Mouse (Mus musculus): ENCODE measurements around the gene Hoxa10. TPM values are rescaled to one million over a fixed set of nuclear protein-coding genes. Genes with fewer than 3 reads are reported as not detected.
A peak's percentile ranks its signal among the peaks of the same experiment; 100 is the strongest.

Gene Hoxa10
- polyA plus RNA-seq, 1 experiment from 2014 or later, result not detected

DNA sequence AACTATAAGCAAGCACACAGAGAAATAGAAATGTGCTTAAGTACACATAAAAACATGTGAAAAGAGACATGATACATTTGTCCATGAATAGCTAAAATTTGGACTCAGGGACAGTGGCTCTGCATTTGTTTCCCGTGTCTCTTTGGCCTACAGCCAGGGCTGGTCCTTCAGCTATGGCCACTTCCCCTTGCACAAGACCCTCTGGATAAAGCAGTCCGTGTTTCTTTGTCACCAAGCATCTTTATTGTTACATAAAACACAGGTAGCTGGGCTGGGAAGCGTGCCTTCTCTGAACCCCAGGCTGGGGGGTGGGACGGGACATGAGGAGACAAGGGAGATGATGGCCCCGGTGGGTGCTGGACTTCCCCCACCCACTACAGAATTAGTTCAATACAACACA lies 26.4 kb downstream of the Hoxa10 start:
- DNase-seq (ENCODE audit: low spot score) (no peak), ATAC-seq (ENCODE audit: low FRiP score) (no peak)
- Histone ChIP-seq H3K4me1 (replicated peaks; ENCODE audit: control insufficient read depth, insufficient read depth, low read length) (peaks cover 5% of the 10 kb centered on the region; the same call in 1 of the 2 replicates), H3K27me3 (ENCODE audit: control insufficient read depth, insufficient read depth, low read length) (peaks cover 97% of the 10 kb centered on the region), H3K27ac (ENCODE audit: low read depth, low read length) (no peak overlapping the region), H3K4me2 (replicated peaks; ENCODE audit: low read depth, low read length) (no peak overlapping the region), H3K36me3 (ENCODE audit: control insufficient read depth, insufficient read depth, low read length) (no peaks in the 10 kb centered on the region), H3K4me3 (ENCODE audit: low read depth, low read length) (no peak overlapping the region), H3K9ac (ENCODE audit: low read depth, low read length) (no peak overlapping the region), H3K9me3 (ENCODE audit: control insufficient read depth, low read length) (no peaks in the 10 kb centered on the region)
- 8% methylated on average over 5 of the region's 5 CpGs for WGBS

DNA sequence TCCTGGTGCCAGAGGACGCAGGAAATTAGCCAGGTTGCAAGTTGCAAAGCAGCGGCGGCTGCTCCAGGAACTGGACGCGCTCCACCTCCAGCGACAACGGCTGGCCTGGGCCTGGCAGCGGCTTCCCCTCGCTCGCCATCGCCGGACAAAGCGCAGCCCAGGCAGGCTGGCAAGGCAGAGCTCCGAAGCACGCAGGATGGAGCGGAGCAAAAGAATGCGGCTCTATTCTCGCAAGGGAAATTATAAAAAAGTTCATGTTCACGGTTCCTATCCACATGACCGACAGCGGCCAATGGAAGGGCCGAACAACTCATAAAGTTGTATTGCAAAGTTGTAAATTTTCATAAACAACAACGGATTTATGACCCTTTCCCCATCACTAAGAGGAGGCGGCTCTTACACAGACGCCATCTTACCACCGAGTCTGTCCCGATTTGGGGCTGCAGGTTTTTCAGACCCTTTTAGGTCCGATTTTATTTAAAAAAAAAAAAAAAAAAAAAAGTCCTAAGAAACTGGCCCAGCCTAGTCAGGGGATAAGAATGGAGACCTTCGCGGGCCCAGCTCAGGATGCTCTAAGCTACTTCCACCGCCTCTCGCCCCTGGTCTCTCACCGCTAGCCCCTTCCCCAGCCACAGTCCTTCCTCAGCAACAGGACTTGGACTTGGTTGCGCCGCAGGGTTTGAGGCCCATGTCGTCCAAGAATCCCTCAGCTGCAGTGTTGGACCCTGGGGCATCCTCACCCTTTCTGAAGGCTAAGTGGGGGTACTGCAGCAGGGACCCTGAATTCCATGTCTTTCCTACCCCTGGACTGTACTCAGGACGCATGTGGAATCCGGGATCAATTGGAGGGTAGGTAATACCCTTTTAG lies 27.3 kb downstream of the Hoxa10 start, which contains the start of the genes Hoxa3 and Gm28308:
Hoxa3 (minus strand) TSS at position 218 of the 868 bp plus-strand sequence.
Gm28308 (minus strand) TSS at position 221 of the 868 bp plus-strand sequence.
- no peak for DNase-seq (ENCODE audit: low spot score)
- H3K4me3 ChIP-seq (ENCODE audit: low read depth, low read length), result no peak within 1 kb of the TSS; the same call in 1 of the 2 replicates
- H3K9ac ChIP-seq (ENCODE audit: low read depth, low read length), result no peak within 1 kb of the TSS
- no peak within 1 kb of the TSS for H3K27ac ChIP-seq (ENCODE audit: low read depth, low read length)
- H3K36me3 ChIP-seq (ENCODE audit: control insufficient read depth, insufficient read depth, low read length), result no peaks in the 10 kb centered on the region
- no peak for ATAC-seq (ENCODE audit: low FRiP score)
- H3K9me3 ChIP-seq (ENCODE audit: control insufficient read depth, low read length), result no peaks in the 10 kb centered on the region
- peaks cover 9% of the 10 kb centered on the region; the same call in 1 of the 2 replicates for H3K4me1 ChIP-seq (replicated peaks; ENCODE audit: control insufficient read depth, insufficient read depth, low read length)
- H3K4me2 ChIP-seq (replicated peaks; ENCODE audit: low read depth, low read length), result no peak within 1 kb of the TSS; the same call in 1 of the 2 replicates
- peaks cover 97% of the 10 kb centered on the region for H3K27me3 ChIP-seq (ENCODE audit: control insufficient read depth, insufficient read depth, low read length)
- 2% methylated on average over 38 of the region's 38 CpGs for WGBS

DNA sequence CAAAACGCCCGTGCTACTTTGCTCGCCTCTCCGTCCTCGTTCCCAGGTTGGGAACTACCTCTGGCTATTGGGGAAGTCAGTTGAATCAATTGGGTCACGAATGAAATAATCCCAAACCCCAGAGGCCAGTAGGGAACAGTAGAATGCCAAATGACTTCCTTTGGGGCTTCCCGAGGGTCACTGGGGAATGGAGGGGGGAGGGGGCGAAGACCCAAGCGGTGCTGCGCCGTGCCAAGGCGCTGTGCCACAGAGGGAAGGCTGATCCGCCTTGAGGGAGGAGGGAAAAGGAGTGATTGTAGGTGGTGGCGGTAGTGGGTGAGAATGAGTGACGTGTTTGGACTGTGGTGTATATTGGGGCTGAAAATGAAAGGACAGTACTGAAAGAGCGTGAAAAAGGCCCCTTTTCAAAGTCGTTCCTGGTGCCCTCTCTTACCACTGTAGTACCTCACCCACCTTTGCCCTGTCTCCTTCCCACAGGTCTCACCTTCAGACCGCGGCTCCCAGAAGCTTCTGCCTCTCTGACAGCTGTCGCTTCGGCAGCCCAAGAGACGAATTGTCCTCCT lies 28.0 kb downstream of the Hoxa10 start:
- ATAC-seq (ENCODE audit: low FRiP score) (no peak), DNase-seq (ENCODE audit: low spot score) (peak; percentile 59)
- Histone ChIP-seq H3K27me3 (ENCODE audit: control insufficient read depth, insufficient read depth, low read length) (peaks cover 96% of the 10 kb centered on the region), H3K9me3 (ENCODE audit: control insufficient read depth, low read length) (no peaks in the 10 kb centered on the region), H3K4me1 (replicated peaks; ENCODE audit: control insufficient read depth, insufficient read depth, low read length) (peaks cover 9% of the 10 kb centered on the region; the same call in 1 of the 2 replicates), H3K27ac (ENCODE audit: low read depth, low read length) (no peak overlapping the region), H3K9ac (ENCODE audit: low read depth, low read length) (no peak overlapping the region), H3K4me3 (ENCODE audit: low read depth, low read length) (no peak overlapping the region; the same call in 1 of the 2 replicates), H3K4me2 (replicated peaks; ENCODE audit: low read depth, low read length) (no peak overlapping the region; the same call in 1 of the 2 replicates), H3K36me3 (ENCODE audit: control insufficient read depth, insufficient read depth, low read length) (no peaks in the 10 kb centered on the region)
- whole genome bisulfite sequencing, result under 1% methylated on average over 22 of the region's 22 CpGs

DNA sequence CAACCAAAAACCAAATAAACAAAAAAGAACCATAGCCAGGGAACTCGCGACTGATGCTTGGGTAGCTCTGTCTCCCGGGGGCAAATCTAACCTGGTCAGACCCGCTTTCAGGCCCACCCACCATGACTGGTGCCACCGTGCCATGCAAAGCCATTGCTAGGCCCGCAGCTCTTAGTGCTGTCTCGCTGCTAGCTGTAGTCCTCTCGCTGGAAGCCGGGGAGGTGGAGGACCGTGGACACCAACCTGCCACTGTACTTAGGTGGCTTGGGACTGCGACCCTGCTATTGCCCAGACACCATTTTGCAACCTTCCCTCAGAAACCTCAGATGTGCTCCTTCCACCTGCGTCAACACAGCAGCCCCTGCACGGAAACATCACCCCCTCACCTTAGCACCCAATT lies 28.7 kb downstream of the Hoxa10 start:
- Histone ChIP-seq H3K9ac (ENCODE audit: low read depth, low read length) (no peak overlapping the region), H3K27me3 (ENCODE audit: control insufficient read depth, insufficient read depth, low read length) (peaks cover 96% of the 10 kb centered on the region), H3K27ac (ENCODE audit: low read depth, low read length) (no peak overlapping the region), H3K4me2 (replicated peaks; ENCODE audit: low read depth, low read length) (no peak overlapping the region), H3K9me3 (ENCODE audit: control insufficient read depth, low read length) (no peaks in the 10 kb centered on the region), H3K36me3 (ENCODE audit: control insufficient read depth, insufficient read depth, low read length) (no peaks in the 10 kb centered on the region), H3K4me3 (ENCODE audit: low read depth, low read length) (no peak overlapping the region), H3K4me1 (replicated peaks; ENCODE audit: control insufficient read depth, insufficient read depth, low read length) (peaks cover 4% of the 10 kb centered on the region; the same call in 1 of the 2 replicates)
- ATAC-seq (ENCODE audit: low FRiP score), result no peak
- WGBS, result 5% methylated on average over 13 of the region's 13 CpGs
- peak; percentile 56 for DNase-seq (ENCODE audit: low spot score)

DNA sequence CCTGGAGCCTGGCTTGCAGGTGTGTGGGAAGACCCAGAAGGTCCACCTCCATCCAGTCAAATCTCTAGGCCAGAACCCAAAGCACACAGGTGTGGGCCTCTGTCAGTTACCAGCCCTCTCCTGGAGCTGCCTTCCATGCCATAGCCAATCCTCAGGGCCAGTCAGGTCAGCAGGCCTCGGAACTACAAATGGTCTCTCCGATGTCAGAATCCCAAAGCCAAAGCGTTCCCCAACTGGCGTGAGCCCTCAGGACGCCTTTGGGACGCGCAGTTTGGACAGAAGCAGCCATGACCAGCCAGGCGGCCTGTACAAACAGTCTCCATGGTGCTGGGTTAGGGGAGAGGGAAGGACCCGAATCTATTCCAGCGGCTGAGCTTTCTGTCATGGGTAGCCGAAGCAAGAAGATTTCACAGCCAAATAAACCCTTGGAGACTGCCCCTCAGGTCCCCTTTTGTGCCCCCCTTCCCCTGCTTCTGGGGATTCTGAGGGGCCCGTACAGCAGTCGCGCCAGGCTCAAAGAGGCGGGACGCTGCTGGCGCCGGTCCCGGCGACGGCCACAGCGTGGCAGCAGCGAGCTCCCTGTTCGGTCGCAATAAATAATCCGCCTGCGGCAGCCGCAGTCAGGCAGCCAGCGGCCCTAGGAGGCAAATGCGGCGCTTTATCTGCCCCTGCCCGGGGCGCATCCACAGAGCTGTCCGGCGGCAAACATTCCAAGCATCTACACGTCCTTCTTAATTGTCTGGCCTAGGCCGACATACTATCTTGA lies 29.3 kb downstream of the Hoxa10 start:
- H3K9me3 ChIP-seq (ENCODE audit: control insufficient read depth, low read length), result no peaks in the 10 kb centered on the region
- H3K36me3 ChIP-seq (ENCODE audit: control insufficient read depth, insufficient read depth, low read length), result no peaks in the 10 kb centered on the region
- peaks cover 4% of the 10 kb centered on the region; the same call in 1 of the 2 replicates for H3K4me1 ChIP-seq (replicated peaks; ENCODE audit: control insufficient read depth, insufficient read depth, low read length)
- DNase-seq (ENCODE audit: low spot score) (peak; percentile 69), ATAC-seq (ENCODE audit: low FRiP score) (peak; percentile 59)
- no peak overlapping the region for H3K27ac ChIP-seq (ENCODE audit: low read depth, low read length)
- H3K9ac ChIP-seq (ENCODE audit: low read depth, low read length), result no peak overlapping the region
- H3K27me3 ChIP-seq (ENCODE audit: control insufficient read depth, insufficient read depth, low read length), result peaks cover 96% of the 10 kb centered on the region
- WGBS, result 1% methylated on average over 37 of the region's 37 CpGs
- no peak overlapping the region; the same call in 1 of the 2 replicates for H3K4me3 ChIP-seq (ENCODE audit: low read depth, low read length)
- H3K4me2 ChIP-seq (replicated peaks; ENCODE audit: low read depth, low read length), result no peak overlapping the region

DNA sequence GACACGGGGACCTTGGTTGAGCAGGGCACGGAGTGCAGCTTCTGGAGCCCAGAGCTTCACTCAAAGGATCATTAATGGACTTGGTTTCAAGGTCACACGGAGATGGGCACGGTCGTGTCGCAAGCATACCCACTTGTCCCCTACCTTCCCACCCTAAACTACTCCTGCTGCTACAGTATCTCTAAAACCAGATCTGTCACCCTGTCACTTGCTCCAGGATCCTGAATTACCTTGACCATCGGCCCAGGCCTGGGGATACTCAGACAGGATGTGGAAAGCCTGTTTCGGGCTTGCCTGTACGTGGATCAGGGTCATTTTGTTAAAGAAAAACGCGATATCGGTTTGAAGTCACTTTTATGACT lies 31.0 kb downstream of the Hoxa10 start:
- no peak overlapping the region for H3K27ac ChIP-seq (ENCODE audit: low read depth, low read length)
- 6% methylated on average over 12 of the region's 12 CpGs for WGBS

DNA sequence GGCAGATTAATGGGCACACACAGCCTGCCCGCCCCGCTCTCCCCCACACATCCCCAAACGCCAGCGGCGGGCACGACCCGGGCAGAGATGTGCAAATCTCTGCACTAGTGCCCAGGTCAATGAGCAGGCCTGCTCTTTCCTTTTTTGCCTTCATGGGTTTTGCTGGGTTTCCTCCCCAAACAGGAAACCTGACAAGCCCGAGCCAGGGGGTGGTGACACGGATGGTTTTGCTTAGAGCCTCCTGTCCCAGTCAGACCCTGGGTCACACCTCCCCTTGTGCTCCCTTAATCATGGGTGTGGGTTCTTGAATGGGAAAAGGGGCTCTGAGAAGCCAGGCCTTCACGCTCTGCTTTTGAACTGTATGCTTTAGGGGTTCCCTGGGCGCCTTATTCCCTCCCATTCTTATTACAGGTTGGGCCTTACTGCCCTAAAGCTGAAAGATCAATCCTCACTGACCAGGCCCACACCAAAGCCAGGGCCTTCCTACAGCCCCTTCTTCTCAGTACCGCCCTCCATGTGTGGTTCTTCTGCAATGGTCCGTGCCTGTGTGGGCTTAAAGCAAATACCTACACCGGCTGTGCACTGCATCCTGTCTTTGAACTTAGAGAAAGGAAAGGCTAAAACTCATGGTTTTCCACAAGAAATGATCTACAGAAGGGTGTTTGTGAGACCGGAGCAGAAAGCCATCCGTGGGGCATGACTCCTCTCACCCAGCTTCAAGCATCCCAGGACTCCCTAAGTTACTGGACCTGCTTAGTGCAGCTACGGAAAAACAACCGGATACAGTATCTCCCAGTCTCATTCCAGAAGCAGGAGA lies 31.6 kb downstream of the Hoxa10 start:
- ATAC-seq (ENCODE audit: low FRiP score) (no peak), DNase-seq (ENCODE audit: low spot score) (peak; percentile 55)
- Histone ChIP-seq H3K27ac (ENCODE audit: low read depth, low read length) (no peak overlapping the region), H3K9me3 (ENCODE audit: control insufficient read depth, low read length) (no peaks in the 10 kb centered on the region), H3K4me3 (ENCODE audit: low read depth, low read length) (no peak overlapping the region; the same call in 1 of the 2 replicates), H3K36me3 (ENCODE audit: control insufficient read depth, insufficient read depth, low read length) (no peaks in the 10 kb centered on the region), H3K4me1 (replicated peaks; ENCODE audit: control insufficient read depth, insufficient read depth, low read length) (peaks cover 4% of the 10 kb centered on the region; the same call in 1 of the 2 replicates), H3K9ac (ENCODE audit: low read depth, low read length) (no peak overlapping the region), H3K27me3 (ENCODE audit: control insufficient read depth, insufficient read depth, low read length) (peaks cover 93% of the 10 kb centered on the region), H3K4me2 (replicated peaks; ENCODE audit: low read depth, low read length) (peak overlapping the region; percentile 23; the same call in 1 of the 2 replicates)
- 2% methylated on average over 17 of the region's 18 CpGs for WGBS

More for the DNA sequence above, 31.0 kb downstream of the Hoxa10 start:
- Histone ChIP-seq H3K4me2 (replicated peaks; ENCODE audit: low read depth, low read length) (no peak overlapping the region), H3K27me3 (ENCODE audit: control insufficient read depth, insufficient read depth, low read length) (peaks cover 93% of the 10 kb centered on the region), H3K4me3 (ENCODE audit: low read depth, low read length) (no peak overlapping the region), H3K9me3 (ENCODE audit: control insufficient read depth, low read length) (no peaks in the 10 kb centered on the region), H3K9ac (ENCODE audit: low read depth, low read length) (no peak overlapping the region), H3K4me1 (replicated peaks; ENCODE audit: control insufficient read depth, insufficient read depth, low read length) (peaks cover 4% of the 10 kb centered on the region; the same call in 1 of the 2 replicates), H3K36me3 (ENCODE audit: control insufficient read depth, insufficient read depth, low read length) (no peaks in the 10 kb centered on the region)
- ATAC-seq (ENCODE audit: low FRiP score), result no peak
- DNase-seq (ENCODE audit: low spot score), result peak; percentile 62
